Mouse (Mus musculus): ENCODE results near the gene Col3a1.

Gene Col3a1

GRCm38 (mm10) chr1:45311388-45311787, at the start of gene Col3a1:
Gene Col3a1, plus strand, starts transcription at chr1:45311538.
- DNase-seq (ENCODE audit: low read depth, low spot score) = no peak

- no peak for DNase-seq (ENCODE audit: low read depth, low spot score)
Measured at GRCm38 (mm10) chr1:45269421-45269820, 41.9 kb upstream of the Col3a1 start.

- DNase-seq (ENCODE audit: low read depth, low spot score) = no peak
Measured at GRCm38 (mm10) chr1:45276006-45276539, 35.3 kb upstream of the Col3a1 start.

- DNase-seq (ENCODE audit: low read depth, low spot score) = no peak
Measured at GRCm38 (mm10) chr1:45287954-45288353, 23.4 kb upstream of the Col3a1 start.

- no peak for DNase-seq (ENCODE audit: low read depth, low spot score)
Measured at GRCm38 (mm10) chr1:45290037-45290436, 21.3 kb upstream of the Col3a1 start.

GRCm38 (mm10) chr1:45299394-45300119, 11.8 kb upstream of the Col3a1 start:
- DNase-seq (ENCODE audit: low read depth, low spot score) = no peak

- DNase-seq (ENCODE audit: low read depth, low spot score) = no peak
Measured at GRCm38 (mm10) chr1:45304273-45304672, 7.1 kb upstream of the Col3a1 start.

- no peak for DNase-seq (ENCODE audit: low read depth, low spot score)
Measured at GRCm38 (mm10) chr1:45309015-45309414, 2.3 kb upstream of the Col3a1 start.

GRCm38 (mm10) chr1:45311962-45312361, 624 bp downstream of the Col3a1 start:
- no peak for DNase-seq (ENCODE audit: low read depth, low spot score)

GRCm38 (mm10) chr1:45312870-45313269, 1.5 kb downstream of the Col3a1 start:
- DNase-seq (ENCODE audit: low read depth, low spot score) = no peak

- no peak for DNase-seq (ENCODE audit: low read depth, low spot score)
Measured at GRCm38 (mm10) chr1:45313696-45314295, 2.5 kb downstream of the Col3a1 start.

- DNase-seq (ENCODE audit: low read depth, low spot score) = no peak
Measured at GRCm38 (mm10) chr1:45315767-45316528, 4.6 kb downstream of the Col3a1 start.

- no peak for DNase-seq (ENCODE audit: low read depth, low spot score)
Measured at GRCm38 (mm10) chr1:45318241-45318640, 6.9 kb downstream of the Col3a1 start.

- no peak for DNase-seq (ENCODE audit: low read depth, low spot score)
Measured at GRCm38 (mm10) chr1:45320861-45321260, 9.5 kb downstream of the Col3a1 start.

- no peak for DNase-seq (ENCODE audit: low read depth, low spot score)
Measured at GRCm38 (mm10) chr1:45329149-45329548, 17.8 kb downstream of the Col3a1 start.

- DNase-seq (ENCODE audit: low read depth, low spot score) = no peak
Measured at GRCm38 (mm10) chr1:45355944-45356343, 44.6 kb downstream of the Col3a1 start.

- DNase-seq (ENCODE audit: low read depth, low spot score) = no peak
Measured at GRCm38 (mm10) chr1:45358020-45358419, 46.7 kb downstream of the Col3a1 start.

GRCm38 (mm10) chr1:45359147-45359546, 47.8 kb downstream of the Col3a1 start:
- no peak for DNase-seq (ENCODE audit: low read depth, low spot score)

GRCm38 (mm10) chr1:45359673-45360072, 48.3 kb downstream of the Col3a1 start:
- no peak for DNase-seq (ENCODE audit: low read depth, low spot score)

- no peak for DNase-seq (ENCODE audit: low read depth, low spot score)
Measured at GRCm38 (mm10) chr1:45363274-45363673, 51.9 kb downstream of the Col3a1 start.

GRCm38 (mm10) chr1:45365427-45365826, 54.1 kb downstream of the Col3a1 start:
- no peak for DNase-seq (ENCODE audit: low read depth, low spot score)

- no peak for DNase-seq (ENCODE audit: low read depth, low spot score)
Measured at GRCm38 (mm10) chr1:45379992-45380690, 68.8 kb downstream of the Col3a1 start.

Data from c-Kit-negative CD71-positive TER-119-positive erythroid progenitor cells, embryonic 14.5 days (primary cell).